In genomic region chr14:33036811-33037210, GRCm38 (mm10) we compare ENCODE assay signal across 20 mouse cellular contexts. TPM values are rescaled to one million over a fixed set of nuclear protein-coding genes. Genes with fewer than 3 reads are reported as not detected.
DNase-seq lines count a peak whose midpoint lies in the region; ATAC-seq and TF ChIP-seq lines count a peak whose summit lies in the region.
"Had no signal": no experiment of that assay in that cellular context is flagged by ENCODE, and none has a peak within 500 bp of the region (broad histone marks: within the 10 kb centered on the region; RNA-seq: fewer than 3 reads in every experiment).

No protein-coding gene starts in this region.

- WGBS in heart, postnatal 0 days, result 43% methylated on average over 3 of the region's 3 CpGs
- WGBS in heart, embryonic 11.5 days (ENCODE audit: insufficient replicate concordance), result 19% methylated on average over 3 of the region's 3 CpGs
- 39% methylated on average over 3 of the region's 3 CpGs for WGBS in intestine, embryonic 16.5 days

- DNase-seq in heart, postnatal 0 days (ENCODE audit: low spot score), result no peak
- no peak for DNase-seq in layer of hippocampus, adult 2 months (ENCODE audit: low spot score in 2 of 2)
- no peak for DNase-seq in layer of hippocampus, postnatal 10 days (ENCODE audit: low spot score in 2 of 2)
- peak; percentile 11 for DNase-seq in ES-CJ7 (ENCODE audit: low read depth, low spot score)
- DNase-seq in embryo, embryonic 11.5 days (ENCODE audit: low read depth, low spot score), result peak; percentile 3
- DNase-seq in gastrocnemius, postnatal 25 days, result no peak
- DNase-seq: adrenal gland, postnatal 25 days; cerebellum, adult 9-10 months; kidney, adult 9 months; liver, embryonic 13.5 days; thymus, adult 18-20 months had no signal

- H3K27me3 ChIP-seq in heart, postnatal 0 days (ENCODE audit: control insufficient read depth, insufficient read depth, low read length), result no peaks in the 10 kb centered on the region
- 0 out of 2 replicates have a peak, but pooled peaks cover 5% of the 10 kb centered on the region for H3K27me3 ChIP-seq in heart, embryonic 11.5 days (ENCODE audit: control insufficient read depth, insufficient read depth, low read length)
- H3K27me3 ChIP-seq in intestine, embryonic 16.5 days (replicated peaks; ENCODE audit: control insufficient read depth, insufficient read depth, low read length), result no peaks in the 10 kb centered on the region
- H3K27me3 ChIP-seq: heart, embryonic 15.5 days; hindbrain, embryonic 15.5 days; liver, embryonic 13.5 days had no signal

- H3K4me1 ChIP-seq in heart, postnatal 0 days (ENCODE audit: control insufficient read depth, insufficient read depth), result no peaks in the 10 kb centered on the region
- no peaks in the 10 kb centered on the region for H3K4me1 ChIP-seq in heart, embryonic 11.5 days (ENCODE audit: control insufficient read depth, insufficient read depth, low read length)
- H3K4me1 ChIP-seq in intestine, embryonic 16.5 days (ENCODE audit: control insufficient read depth, insufficient read depth, low read length), result no peaks in the 10 kb centered on the region
- H3K4me1 ChIP-seq: embryonic facial prominence, embryonic 12.5 days; heart, embryonic 15.5 days; hindbrain, embryonic 15.5 days; liver, embryonic 13.5 days; neural tube, embryonic 15.5 days had no signal

- no peak for ATAC-seq in heart, postnatal 0 days (ENCODE audit: insufficient read depth, low read depth)
- no peak for ATAC-seq in heart, embryonic 11.5 days (replicated peaks; ENCODE audit: insufficient number of reproducible peaks, low FRiP score, low TSS enrichment)
- no peak for ATAC-seq in intestine, embryonic 16.5 days
- ATAC-seq: forebrain, embryonic 16.5 days had no signal

- H3K36me3 ChIP-seq in heart, postnatal 0 days (replicated peaks; ENCODE audit: control insufficient read depth, insufficient read depth, low read length), result no peaks in the 10 kb centered on the region
- H3K36me3 ChIP-seq in heart, embryonic 11.5 days (ENCODE audit: control insufficient read depth, insufficient read depth, low read length), result no peaks in the 10 kb centered on the region
- H3K36me3 ChIP-seq in intestine, embryonic 16.5 days (ENCODE audit: control insufficient read depth, insufficient read depth, low read length), result no peaks in the 10 kb centered on the region
- H3K36me3 ChIP-seq: embryonic facial prominence, embryonic 12.5 days; heart, embryonic 15.5 days; hindbrain, embryonic 15.5 days; liver, embryonic 13.5 days; neural tube, embryonic 15.5 days had no signal

- no peak for TF ChIP-seq EP300 in heart, postnatal 0 days (IDR thresholded peaks at IDR 0.05; ENCODE audit: low read depth)

- H3K4me2 ChIP-seq in heart, postnatal 0 days (ENCODE audit: low read depth, low read length), result no peak overlapping the region
- H3K4me2 ChIP-seq in heart, embryonic 11.5 days, result no peak overlapping the region
- H3K4me2 ChIP-seq in intestine, embryonic 16.5 days (ENCODE audit: low read depth, low read length), result no peak overlapping the region
- H3K4me2 ChIP-seq: embryonic facial prominence, embryonic 12.5 days; heart, embryonic 15.5 days; hindbrain, embryonic 15.5 days; liver, embryonic 13.5 days; midbrain, embryonic 11.5 days; neural tube, embryonic 15.5 days had no signal

- H3K9ac ChIP-seq in heart, postnatal 0 days (replicated peaks; ENCODE audit: low read depth, low read length), result no peak overlapping the region
- H3K9ac ChIP-seq in heart, embryonic 11.5 days (ENCODE audit: low read depth, low read length), result no peak overlapping the region
- H3K9ac ChIP-seq in intestine, embryonic 16.5 days (ENCODE audit: low read depth, low read length), result no peak overlapping the region
- H3K9ac ChIP-seq: embryonic facial prominence, embryonic 12.5 days; heart, embryonic 15.5 days; hindbrain, embryonic 15.5 days; liver, embryonic 13.5 days; neural tube, embryonic 15.5 days had no signal

- H3K9me3 ChIP-seq in heart, postnatal 0 days (replicated peaks; ENCODE audit: control insufficient read depth, low read length), result no peaks in the 10 kb centered on the region; the same call in 1 of the 2 replicates
- no peaks in the 10 kb centered on the region for H3K9me3 ChIP-seq in heart, embryonic 11.5 days (replicated peaks; ENCODE audit: control insufficient read depth, low read length)
- H3K9me3 ChIP-seq in intestine, embryonic 16.5 days (ENCODE audit: control insufficient read depth, low read length), result no peaks in the 10 kb centered on the region
- H3K9me3 ChIP-seq: embryonic facial prominence, embryonic 12.5 days; heart, embryonic 15.5 days; hindbrain, embryonic 15.5 days; liver, embryonic 13.5 days; neural tube, embryonic 15.5 days had no signal

- H3K4me3 ChIP-seq in heart, postnatal 0 days (ENCODE audit: low read depth, low read length), result no peak overlapping the region
- no peak overlapping the region for H3K4me3 ChIP-seq in heart, embryonic 11.5 days (ENCODE audit: low read depth, low read length)
- H3K4me3 ChIP-seq in layer of hippocampus, adult 2 months, result no peak overlapping the region
- no peak overlapping the region for H3K4me3 ChIP-seq in intestine, embryonic 16.5 days (ENCODE audit: low read length)
- H3K4me3 ChIP-seq: embryonic facial prominence, embryonic 12.5 days; heart, embryonic 15.5 days; hindbrain, embryonic 15.5 days; liver, embryonic 13.5 days; myocyte; neural tube, embryonic 15.5 days had no signal

- H3K27ac ChIP-seq in heart, postnatal 0 days (ENCODE audit: low read depth), result no peak overlapping the region
- no peak overlapping the region for H3K27ac ChIP-seq in heart, embryonic 11.5 days (ENCODE audit: low read depth, low read length)
- H3K27ac ChIP-seq in layer of hippocampus, adult 2 months, result no peak overlapping the region
- H3K27ac ChIP-seq in intestine, embryonic 16.5 days (ENCODE audit: low read length), result no peak overlapping the region
- H3K27ac ChIP-seq: embryonic facial prominence, embryonic 12.5 days; heart, embryonic 15.5 days; hindbrain, embryonic 15.5 days; liver, embryonic 13.5 days; neural tube, embryonic 15.5 days had no signal

- peak; percentile 19; the same call in 1 of the 2 replicates for TF ChIP-seq CTCF in heart, postnatal 0 days (IDR thresholded peaks at IDR 0.05; ENCODE audit: low read depth)
- peak; percentile 49 for TF ChIP-seq CTCF in layer of hippocampus, adult 2 months (conservative IDR thresholded peaks at IDR 0.05)

RNA-seq across cellular contexts. Expression of gene Lrrc18, which starts 45.6 kb away (rescaled TPM):
- 0.38 TPM in 1 of 2 replicates, not detected in the other for total RNA-seq in heart, postnatal 0 days (2014; rRNA removed; ENCODE audit: low replicate concordance)
- 0.14 and 0.18 TPM in 2 replicates for polyA plus RNA-seq in heart, postnatal 0 days (2015; fragmentation: Nextera tagmentation; extraction: Ambion mirVana)
- 0.39 and 0.45 TPM in 2 replicates for polyA plus RNA-seq in heart, embryonic 11.5 days (2014; fragmentation: Nextera tagmentation; extraction: Ambion mirVana)
- under 1 TPM; 0.28 to 0.29 TPM for total RNA-seq in layer of hippocampus, adult 2 months (2021)
- under 1 TPM; 0.41 to 0.58 TPM for total RNA-seq in layer of hippocampus, postnatal 10 days (2021)
- total RNA-seq in gastrocnemius, postnatal 25 days (2021), result under 1 TPM; 0.13 to 0.21 TPM
- 0.11 and 0.13 TPM in 2 replicates for polyA plus RNA-seq in intestine, embryonic 16.5 days (2015; fragmentation: Nextera tagmentation; extraction: Ambion mirVana)
- polyA plus RNA-seq: myocyte had no signal

Comparison
In these comparisons a context has a peak if more than half of its experiments do, and no peak if none do; other contexts are left out.
1. DNase-seq: peak in ES-CJ7 (single experiment) and embryo, embryonic 11.5 days (single experiment); none in heart, postnatal 0 days (single experiment), layer of hippocampus, adult 2 months (0 of 2), layer of hippocampus, postnatal 10 days (0 of 2) and gastrocnemius, postnatal 25 days (single experiment).